Mouse (Mus musculus) hindbrain, embryonic 11.5 days (tissue): ENCODE data around the gene Socs2. TPM values are rescaled to one million over a fixed set of nuclear protein-coding genes. Genes with fewer than 3 reads are reported as not detected.
A peak's percentile ranks its signal among the peaks of the same experiment; 100 is the strongest.

Experiments
- ATAC-seq: fragments of 200-750 bp; cut with Nextera tagmentation; 2 replicates; pipeline ENCODE4 v1.8.0; 2017; ENCODE audit warnings: mild to moderate bottlenecking, moderate TSS enrichment, moderate library complexity; ENCODE audit not compliant: low FRiP score
- DNase-seq: peaks from one replicate; pipeline ENCODE4 v3.0.0-alpha.2; 2015; ENCODE audit warnings: low spot score
- H3K27ac ChIP-seq: fragments of 300-500 bp; sonication (generic); 2 replicates; pipeline ENCODE4 v1.5.1; 2014; ENCODE audit warnings: mild to moderate bottlenecking, low read depth, low read length
- H3K27me3 ChIP-seq: fragments of 300-500 bp; sonication (generic); 2 replicates; pipeline ENCODE4 v1.6.1; 2014; ENCODE audit warnings: mild to moderate bottlenecking, low read length, moderate library complexity, mixed read lengths; ENCODE audit not compliant: control insufficient read depth, insufficient read depth
- H3K36me3 ChIP-seq: fragments of 300-500 bp; sonication (generic); 2 replicates; pipeline ENCODE4 v1.6.1; 2014; ENCODE audit warnings: mild to moderate bottlenecking, low read length, moderate library complexity, mixed read lengths; ENCODE audit not compliant: control insufficient read depth, insufficient read depth
- H3K4me1 ChIP-seq: fragments of 300-500 bp; sonication (generic); replicated peaks from 2 replicates; pipeline ENCODE4 v1.6.1; 2014; ENCODE audit warnings: low read length, mixed read lengths; ENCODE audit not compliant: control insufficient read depth, insufficient read depth
- H3K4me2 ChIP-seq: fragments of 300-500 bp; sonication (generic); replicated peaks from 2 replicates; pipeline ENCODE4 v1.6.1; 2014; ENCODE audit warnings: mild to moderate bottlenecking, low read depth, low read length
- H3K4me3 ChIP-seq: fragments of 300-500 bp; sonication (generic); 2 replicates; pipeline ENCODE4 v1.5.1; 2014; ENCODE audit warnings: low read depth, low read length
- H3K9ac ChIP-seq: fragments of 300-500 bp; sonication (generic); 2 replicates; pipeline ENCODE4 v1.6.1; 2014; ENCODE audit warnings: low read depth, low read length
- H3K9me3 ChIP-seq: fragments of 300-500 bp; sonication (generic); 2 replicates; pipeline ENCODE4 v1.6.1; 2016; ENCODE audit warnings: low read length; ENCODE audit not compliant: control insufficient read depth
- WGBS: fragments of 180-500 bp; shearing (Covaris S2); extraction: QIAGEN DNeasy Blood & Tissue Kit; methylation state at CpG from one replicate; pipeline ENCODE4 v1.1.7; 2014; 5-methylcytosine and 5-hydroxymethylcytosine counted together
- polyA plus RNA-seq: library from polyadenylated mRNA; unstranded; fragments of >200 nt; fragmentation: Nextera tagmentation; extraction: Ambion mirVana; gene quantifications from 2 replicates; pipeline ENCODE4 v1.2.1, GENCODE M21; 2014

Socs2 gene
- polyA plus RNA-seq, 1 experiment from 2014 or later: 58.2 TPM

GRCm38 (mm10) chr10:95415533-95416360 is 1.2 kb downstream of the Socs2 start:
- no peaks in the 10 kb centered on the region for H3K9me3 ChIP-seq
- H3K4me3 ChIP-seq: peak overlapping the region; percentile 60
- H3K27me3 ChIP-seq: peaks cover 7% of the 10 kb centered on the region; the same call in 1 of the 2 replicates
- ATAC-seq (peak; percentile 45), DNase-seq (peak; percentile 79)
- H3K4me2 ChIP-seq: peak overlapping the region; percentile 87
- peaks cover 3% of the 10 kb centered on the region; the same call in 1 of the 2 replicates for H3K4me1 ChIP-seq
- H3K9ac ChIP-seq: peak overlapping the region; percentile 63
- H3K27ac ChIP-seq: peak overlapping the region; percentile 81
- under 1% methylated on average over 64 of the region's 65 CpGs for WGBS
- H3K36me3 ChIP-seq: no peaks in the 10 kb centered on the region

- no peaks in the 10 kb centered on the region for H3K9me3 ChIP-seq
- ATAC-seq (peak; percentile 7; the same call in 1 of the 2 replicates), DNase-seq (no peak)
- peak overlapping the region; percentile 87 for H3K4me2 ChIP-seq
- H3K27ac ChIP-seq: no peak overlapping the region
- H3K9ac ChIP-seq: peak overlapping the region; percentile 63
- WGBS: 2% methylated on average over 15 of the region's 15 CpGs
- H3K4me3 ChIP-seq: peak overlapping the region; percentile 60
- H3K27me3 ChIP-seq: peaks cover 7% of the 10 kb centered on the region; the same call in 1 of the 2 replicates
- no peaks in the 10 kb centered on the region for H3K36me3 ChIP-seq
- peaks cover 3% of the 10 kb centered on the region; the same call in 1 of the 2 replicates for H3K4me1 ChIP-seq
These were observed 1.8 kb downstream of the Socs2 start for GRCm38 (mm10) chr10:95415159-95415532.

DNA sequence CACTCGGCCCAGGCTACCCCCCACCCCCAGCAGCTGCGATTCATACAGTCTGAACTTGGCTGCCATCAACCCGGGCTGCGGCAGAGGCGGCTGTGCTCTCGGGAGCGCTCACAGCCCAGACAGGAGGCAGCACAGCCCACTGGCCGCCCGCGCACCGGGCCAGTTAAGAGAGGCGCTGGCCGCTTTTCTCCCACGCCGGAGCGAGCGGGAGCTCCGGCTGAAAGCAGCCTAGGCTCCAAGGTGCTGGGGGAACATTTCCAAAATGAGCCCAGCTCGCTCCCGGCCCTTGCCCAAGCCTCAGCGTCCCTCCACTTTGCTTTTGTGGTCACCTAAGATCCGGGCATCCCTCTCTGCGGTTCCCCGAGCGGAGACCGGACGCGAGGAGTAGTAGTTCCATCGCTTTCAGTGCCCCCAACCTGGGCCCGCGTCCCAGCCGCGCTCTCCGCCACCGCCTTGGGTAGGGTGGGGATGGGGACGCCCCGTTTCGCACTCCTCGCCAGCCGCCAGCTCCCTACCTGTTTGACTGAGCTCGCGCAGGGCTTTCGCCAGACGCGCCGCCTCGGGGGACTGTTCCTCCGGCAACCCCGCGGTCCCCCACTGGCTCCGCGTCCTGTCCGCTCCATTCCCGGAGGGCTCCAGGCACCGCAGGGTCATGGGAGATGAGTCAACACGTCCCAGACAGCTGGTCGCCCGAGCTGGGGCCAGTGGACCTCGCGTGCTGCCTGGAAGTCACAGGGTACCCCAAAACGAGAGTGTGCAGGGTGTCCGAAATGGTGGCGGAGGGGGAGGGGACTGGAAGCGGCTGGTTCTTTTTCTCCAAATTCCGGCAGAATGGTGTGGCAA is 2.4 kb downstream of the Socs2 start:
- peak overlapping the region; percentile 36; the same call in 1 of the 2 replicates for H3K27ac ChIP-seq
- H3K36me3 ChIP-seq: no peaks in the 10 kb centered on the region

GRCm38 (mm10) chr10:95411139-95411538 is 5.8 kb downstream of the Socs2 start:
- WGBS: 90% methylated on average over 9 of the region's 9 CpGs
- no peaks in the 10 kb centered on the region for H3K36me3 ChIP-seq
- no peak for DNase-seq
- no peak overlapping the region for H3K4me2 ChIP-seq
- H3K27ac ChIP-seq: no peak overlapping the region
- H3K27me3 ChIP-seq: peaks cover 7% of the 10 kb centered on the region; the same call in 1 of the 2 replicates
- no peak overlapping the region for H3K4me3 ChIP-seq
- no peak for ATAC-seq
- H3K9ac ChIP-seq: no peak overlapping the region
- H3K4me1 ChIP-seq: no peaks in the 10 kb centered on the region
- H3K9me3 ChIP-seq: no peaks in the 10 kb centered on the region

More for the DNA sequence above, 2.4 kb downstream of the Socs2 start:
- ATAC-seq: 0 out of 2 replicates have a peak, but pooled peaks have one; percentile 6
- Histone ChIP-seq H3K4me2 (peak overlapping the region; percentile 87), H3K4me1 (peaks cover 3% of the 10 kb centered on the region; the same call in 1 of the 2 replicates), H3K4me3 (peak overlapping the region; percentile 60), H3K27me3 (peaks cover 7% of the 10 kb centered on the region; the same call in 1 of the 2 replicates), H3K9me3 (no peaks in the 10 kb centered on the region), H3K9ac (peak overlapping the region; percentile 63)
- DNase-seq: peak; percentile 77
- under 1% methylated on average over 61 of the region's 65 CpGs for WGBS

DNA sequence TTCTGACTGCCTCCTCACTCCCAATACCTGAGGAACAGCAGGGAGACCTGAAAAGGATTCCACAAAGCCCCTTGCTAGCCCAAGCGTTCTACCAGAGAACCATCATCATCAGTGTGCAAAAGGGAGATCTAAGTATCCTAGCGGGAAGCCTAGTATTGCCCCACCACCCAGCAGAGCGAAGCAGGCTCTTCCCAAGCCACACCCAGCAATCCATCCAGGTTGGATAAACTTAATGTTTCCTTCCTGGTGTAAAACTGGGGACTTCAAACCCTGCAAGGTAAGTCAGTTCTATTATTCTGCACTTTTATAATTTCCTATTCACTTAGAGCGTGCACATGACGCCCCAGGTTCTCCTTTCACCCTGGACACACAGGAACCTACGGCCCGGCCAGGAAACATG is 6.3 kb downstream of the Socs2 start:
- Histone ChIP-seq H3K27ac (no peak overlapping the region), H3K9ac (no peak overlapping the region), H3K36me3 (no peaks in the 10 kb centered on the region), H3K4me2 (no peak overlapping the region), H3K9me3 (no peaks in the 10 kb centered on the region), H3K4me1 (no peaks in the 10 kb centered on the region), H3K27me3 (peaks cover 7% of the 10 kb centered on the region; the same call in 1 of the 2 replicates), H3K4me3 (no peak overlapping the region)
- no peak for ATAC-seq
- DNase-seq: no peak
- 93% methylated on average over 7 of the region's 7 CpGs for WGBS

- WGBS: 93% methylated on average over 4 of the region's 4 CpGs
- H3K36me3 ChIP-seq: no peaks in the 10 kb centered on the region
- no peak for ATAC-seq
- no peak for DNase-seq
- H3K27ac ChIP-seq: no peak overlapping the region
- no peak overlapping the region for H3K4me2 ChIP-seq
- no peaks in the 10 kb centered on the region for H3K9me3 ChIP-seq
- H3K4me3 ChIP-seq: no peak overlapping the region
- peaks cover 7% of the 10 kb centered on the region; the same call in 1 of the 2 replicates for H3K27me3 ChIP-seq
- no peak overlapping the region for H3K9ac ChIP-seq
- no peaks in the 10 kb centered on the region for H3K4me1 ChIP-seq
These were observed 6.8 kb downstream of the Socs2 start for GRCm38 (mm10) chr10:95410209-95410608.

DNA sequence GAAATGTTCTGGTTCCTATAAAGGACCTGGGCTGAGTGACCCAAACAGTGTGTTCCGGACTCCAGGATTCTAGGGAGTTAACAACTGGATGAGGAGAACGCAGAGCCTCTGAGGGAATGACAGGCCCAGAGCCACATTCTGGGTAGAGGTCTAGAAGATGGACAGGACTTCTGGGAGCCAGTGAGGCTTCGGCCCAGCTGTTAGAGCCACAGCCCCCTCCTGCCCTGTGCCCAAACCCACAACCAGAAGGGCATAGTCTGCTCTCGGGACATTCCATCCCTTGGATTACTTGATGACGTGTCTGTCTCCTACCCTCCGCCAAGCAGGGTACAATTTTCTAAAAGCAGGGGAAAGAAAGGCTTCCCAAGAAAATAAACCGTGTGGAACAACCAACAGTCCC is 7.8 kb downstream of the Socs2 start:
- no peak overlapping the region for H3K4me3 ChIP-seq
- no peaks in the 10 kb centered on the region for H3K36me3 ChIP-seq
- ATAC-seq (no peak), DNase-seq (no peak)
- no peak overlapping the region for H3K27ac ChIP-seq
- no peaks in the 10 kb centered on the region for H3K9me3 ChIP-seq
- 81% methylated on average over 7 of the region's 7 CpGs for WGBS
- no peak overlapping the region for H3K9ac ChIP-seq
- H3K27me3 ChIP-seq: peaks cover 4% of the 10 kb centered on the region; the same call in 1 of the 2 replicates
- H3K4me1 ChIP-seq: no peaks in the 10 kb centered on the region
- H3K4me2 ChIP-seq: no peak overlapping the region

DNA sequence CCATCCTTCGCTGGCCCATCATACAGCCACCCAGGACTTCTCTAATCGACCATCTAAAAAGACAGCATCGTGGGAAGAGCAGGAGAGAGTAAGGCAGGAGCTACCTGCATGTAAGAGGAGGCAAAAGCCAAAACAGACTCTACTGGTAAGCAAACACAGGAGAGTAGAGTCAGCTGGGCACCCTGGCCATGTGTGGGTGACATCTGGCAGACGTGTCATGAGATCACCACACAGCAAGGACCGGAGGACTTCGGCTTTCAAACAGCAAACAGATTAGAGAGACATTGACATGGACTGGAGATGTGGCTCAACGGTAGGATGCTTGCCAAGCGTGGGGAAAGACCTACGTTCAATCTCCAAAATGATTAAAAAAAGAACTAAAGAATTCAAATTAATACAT is 8.5 kb downstream of the Socs2 start:
- Histone ChIP-seq H3K4me2 (no peak overlapping the region), H3K9me3 (no peaks in the 10 kb centered on the region), H3K4me3 (no peak overlapping the region), H3K9ac (no peak overlapping the region), H3K4me1 (no peaks in the 10 kb centered on the region), H3K36me3 (no peaks in the 10 kb centered on the region), H3K27ac (no peak overlapping the region), H3K27me3 (no peaks in the 10 kb centered on the region; the same call in 1 of the 2 replicates)
- ATAC-seq (no peak), DNase-seq (no peak)
- WGBS: 80% methylated on average over 9 of the region's 9 CpGs
